Mouse (Mus musculus) ES-E14 (cell line): Measurements from ENCODE around the gene Wdr41.

Experiments used
- CHD2 ChIP-seq: IDR thresholded peaks from 2 replicates; pipeline ENCODE4 v1.6.1; 2014; ENCODE audit warnings: mild to moderate bottlenecking, low read depth, low read length, inconsistent platforms
- HCFC1 ChIP-seq: IDR thresholded peaks from 2 replicates; pipeline ENCODE4 v1.6.1; 2012; ENCODE audit warnings: low read length, inconsistent platforms, borderline replicate concordance; ENCODE audit not compliant: insufficient read depth
- MAFK ChIP-seq: IDR thresholded peaks from 2 replicates; pipeline ENCODE4 v1.6.1; 2014; ENCODE audit warnings: mild to moderate bottlenecking, low read depth, low read length, inconsistent platforms; ENCODE audit not compliant: insufficient read depth
- ZC3H11A ChIP-seq: IDR thresholded peaks from 2 replicates; pipeline ENCODE4 v1.6.1; 2012; ENCODE audit warnings: low read depth, mild to moderate bottlenecking, inconsistent platforms, low read length, borderline replicate concordance
- ZNF384 ChIP-seq: IDR thresholded peaks from 2 replicates; pipeline ENCODE4 v1.6.1; 2012; ENCODE audit warnings: low read depth, low read length, inconsistent platforms

DNA sequence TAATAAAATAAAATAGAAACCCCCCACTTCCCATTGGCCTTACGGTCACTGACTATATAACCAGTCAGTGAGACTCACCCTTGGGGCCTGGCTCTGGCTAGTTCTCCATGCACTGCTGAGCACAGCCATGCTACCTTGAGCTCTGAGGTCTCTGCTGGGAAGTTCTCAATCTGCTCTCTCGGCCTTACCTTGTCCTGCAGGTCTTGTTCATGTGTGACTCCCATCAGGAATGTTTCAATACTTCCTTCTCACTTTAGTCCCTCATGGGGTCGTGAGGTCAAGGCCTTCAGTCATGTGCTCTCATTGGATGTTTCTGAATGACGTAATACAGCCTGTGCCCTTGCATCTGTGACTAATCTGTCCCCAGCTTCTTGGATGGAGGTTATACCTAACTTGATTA, 82.7 kb downstream of the Wdr41 start:
- TF ChIP-seq ZC3H11A (no peak), MAFK (no peak), ZNF384 (no peak), HCFC1 (no peak), CHD2 (no peak)
